Mouse (Mus musculus): ENCODE measurements around the gene Bpi. TPM values are rescaled to one million over a fixed set of nuclear protein-coding genes. Genes with fewer than 3 reads are reported as not detected.

Bpi gene
- not detected for polyA plus RNA-seq (2017; shearing (Covaris generic))

DNA sequence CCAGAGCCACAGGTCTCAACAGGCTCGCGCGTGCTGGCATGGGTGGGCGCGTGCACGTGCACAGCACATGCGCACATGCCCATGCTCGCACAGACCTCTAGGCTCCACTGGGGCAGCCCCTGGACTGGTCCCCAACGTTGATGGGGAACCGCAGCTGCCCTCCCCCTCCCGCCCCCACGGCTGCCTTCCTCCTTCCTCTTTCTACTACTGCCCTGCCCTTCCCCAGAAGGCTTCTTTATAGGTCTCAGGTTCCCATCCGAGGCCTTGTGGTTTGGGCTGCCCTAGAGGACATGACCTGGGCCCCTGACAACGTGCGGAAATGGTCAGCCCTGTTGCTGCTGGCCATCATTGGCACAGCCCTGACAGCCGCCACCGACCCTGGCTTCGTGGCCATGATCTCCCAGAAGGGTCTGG is at the start of gene Bpi:
TSS of gene Bpi (plus strand) at position 90 of the 414 bp plus-strand sequence.

GRCm38 (mm10) chr2:158228670-158229502 is 29.0 kb upstream of the Bpi start, which contains the start of gene D630003M21Rik:
TSS of gene D630003M21Rik (minus strand) at chr2:158229222.

GRCm38 (mm10) chr2:158305948-158306695 is 48.2 kb downstream of the Bpi start, which contains the start of gene Lbp:
TSS of gene Lbp (plus strand) at chr2:158306493.

Other genes with a start within 250 kb of the Bpi start
- 36.1 TPM for gene Tti1, start 229.7 kb upstream of the Bpi start, polyA plus RNA-seq (2017; shearing (Covaris generic))
- gene Rprd1b, start 229.6 kb upstream of the Bpi start, polyA plus RNA-seq (2017; shearing (Covaris generic)): 53.1 TPM
- gene Tgm2, start 111.7 kb upstream of the Bpi start, polyA plus RNA-seq (2017; shearing (Covaris generic)): 10.7 TPM
- gene D630003M21Rik, start 28.9 kb upstream of the Bpi start, polyA plus RNA-seq (2017; shearing (Covaris generic)): not detected
- 0.77 TPM for gene Lbp, start 48.4 kb downstream of the Bpi start, polyA plus RNA-seq (2017; shearing (Covaris generic))
- gene Snhg11, start 117.5 kb downstream of the Bpi start, polyA plus RNA-seq (2017; shearing (Covaris generic)): 0.06 TPM
- 9.1 TPM for gene Ralgapb, start 151.8 kb downstream of the Bpi start, polyA plus RNA-seq (2017; shearing (Covaris generic))
- not detected for gene Adig, start 244.5 kb downstream of the Bpi start, polyA plus RNA-seq (2017; shearing (Covaris generic))